Mouse (Mus musculus) CH12.LX (cell line): ENCODE results near the gene Slc4a3. TPM values are rescaled to one million over a fixed set of nuclear protein-coding genes. Genes with fewer than 3 reads are reported as not detected.

ENCODE experiments used
- DNase-seq: peaks from one replicate; pipeline ENCODE4 v3.0.0-alpha.2; 2013; ENCODE audit errors: extremely low read depth
- H3K27ac ChIP-seq: 2 replicates; pipeline ENCODE4 v1.5.1; 2012; ENCODE audit warnings: low read depth, mild to moderate bottlenecking, control low read depth, moderate library complexity; ENCODE audit not compliant: insufficient read depth
- H3K27me3 ChIP-seq: replicated peaks from 2 replicates; pipeline ENCODE3; 2012; ENCODE audit warnings: inconsistent platforms
- H3K36me3 ChIP-seq, 2 experiments: replicated peaks in 1 of 2; 2 replicates each; pipeline versions ENCODE3 to v1.6.1; 2012; ENCODE audit warnings: inconsistent platforms in 1 of 2, low read length in 1 of 2, mild to moderate bottlenecking in 1 of 2, mixed read lengths in 1 of 2, moderate library complexity in 1 of 2; ENCODE audit not compliant: control insufficient read depth in 1 of 2, insufficient read depth in 1 of 2
- H3K4me1 ChIP-seq, 2 experiments: 2 replicates each; pipeline ENCODE4 v1.6.1; 2012; ENCODE audit warnings: inconsistent platforms in 1 of 2, moderate library complexity in 1 of 2; ENCODE audit not compliant: insufficient read depth in 2 of 2, control insufficient read depth in 1 of 2
- H3K4me2 ChIP-seq: 2 replicates; pipeline ENCODE4 v1.6.1; 2012; ENCODE audit warnings: low read depth, mild to moderate bottlenecking, control low read depth; ENCODE audit not compliant: poor library complexity, insufficient read depth, severe bottlenecking
- H3K4me3 ChIP-seq, 3 experiments: fragments of 150-350 bp in 1 of 3; sonication (generic) in 1 of 3; replicated peaks in 1 of 3; 2 replicates each; pipeline versions ENCODE3 to v1.5.1; 2011 to 2012; ENCODE audit warnings: low read depth in 2 of 3, low read length in 2 of 3, mild to moderate bottlenecking in 2 of 3, moderate library complexity in 2 of 3, control low read depth in 1 of 3, improper control_type of control experiment in 1 of 3, inconsistent platforms in 1 of 3, mixed read lengths in 1 of 3; ENCODE audit not compliant: poor library complexity in 1 of 3
- H3K79me2 ChIP-seq: replicated peaks from 2 replicates; pipeline ENCODE4 v1.6.1; 2012; ENCODE audit warnings: mild to moderate bottlenecking, moderate library complexity; ENCODE audit not compliant: control insufficient read depth, poor library complexity, insufficient read depth, severe bottlenecking; ENCODE audit errors: extremely low read depth
- H3K9ac ChIP-seq: 2 replicates; pipeline ENCODE4 v1.6.1; 2012; ENCODE audit warnings: low read depth, mild to moderate bottlenecking, control low read depth, moderate library complexity; ENCODE audit not compliant: insufficient read depth
- H3K9me3 ChIP-seq: replicated peaks from 2 replicates; pipeline ENCODE3; 2012; ENCODE audit warnings: low read length, inconsistent platforms, mixed read lengths
- CHD1 ChIP-seq: IDR thresholded peaks from 2 replicates; pipeline ENCODE4 v1.6.1; 2012; ENCODE audit warnings: low read depth, low read length, improper control_type of control experiment, inconsistent platforms
- EP300 ChIP-seq: IDR thresholded peaks from 2 replicates; pipeline ENCODE4 v1.6.1; 2011; ENCODE audit warnings: low read length, improper control_type of control experiment
- GABPA ChIP-seq: IDR thresholded peaks from 2 replicates; pipeline ENCODE4 v1.6.1; 2012; ENCODE audit warnings: low read depth, low read length, improper control_type of control experiment, inconsistent platforms; ENCODE audit not compliant: insufficient replicate concordance
- JUN ChIP-seq: IDR thresholded peaks from 2 replicates; pipeline ENCODE4 v1.6.1; 2011; ENCODE audit warnings: low read depth, mild to moderate bottlenecking, low read length, improper control_type of control experiment, moderate library complexity; ENCODE audit not compliant: insufficient read depth
- MAZ ChIP-seq: IDR thresholded peaks from 2 replicates; pipeline ENCODE4 v1.6.1; 2012; ENCODE audit warnings: low read depth, mild to moderate bottlenecking, inconsistent platforms, low read length, improper control_type of control experiment, moderate library complexity
- MYC ChIP-seq: IDR thresholded peaks from 2 replicates; pipeline ENCODE4 v1.6.1; 2011; ENCODE audit warnings: low read depth, mild to moderate bottlenecking, improper control_type of control experiment, low read length
- POLR2A ChIP-seq: IDR thresholded peaks from 2 replicates; pipeline ENCODE4 v1.6.1; 2011; ENCODE audit warnings: low read depth, mild to moderate bottlenecking, improper control_type of control experiment, low read length
- POLR2AphosphoS2 ChIP-seq: IDR thresholded peaks from 2 replicates; pipeline ENCODE4 v1.6.1; 2011; ENCODE audit warnings: low read depth, low read length, improper control_type of control experiment
- SMC3 ChIP-seq: IDR thresholded peaks from 2 replicates; pipeline ENCODE4 v1.6.1; 2011; ENCODE audit warnings: low read depth, low read length, improper control_type of control experiment
- TBP ChIP-seq: conservative IDR thresholded peaks from 2 replicates; pipeline ENCODE4 v1.6.1; 2011; ENCODE audit warnings: low read depth, low read length, improper control_type of control experiment
- TCF12 ChIP-seq: IDR thresholded peaks from 2 replicates; pipeline ENCODE4 v1.6.1; 2014; ENCODE audit warnings: low read depth, mild to moderate bottlenecking, inconsistent platforms, low read length, improper control_type of control experiment
- ZC3H11A ChIP-seq: IDR thresholded peaks from 2 replicates; pipeline ENCODE4 v1.6.1; 2012; ENCODE audit warnings: low read depth, mild to moderate bottlenecking, inconsistent platforms, low read length, improper control_type of control experiment
- ZKSCAN1 ChIP-seq: IDR thresholded peaks from 2 replicates; pipeline ENCODE4 v1.6.1; 2012; ENCODE audit warnings: low read depth, inconsistent platforms, low read length, improper control_type of control experiment, borderline replicate concordance
- ZMIZ1 ChIP-seq: IDR thresholded peaks from 2 replicates; pipeline ENCODE4 v1.6.1; 2012; ENCODE audit warnings: low read depth, mild to moderate bottlenecking, inconsistent platforms, low read length, improper control_type of control experiment
- ZNF384 ChIP-seq: IDR thresholded peaks from 2 replicates; pipeline ENCODE4 v1.6.1; 2012; ENCODE audit warnings: low read depth, low read length, improper control_type of control experiment, inconsistent platforms
- dilution Hi-C: fragments of 300-500 bp; cut with MboI; formaldehyde crosslinking; loops from 2 replicates; pipeline ENCODE4 v1.14.3; 2020; ENCODE audit warnings: low sequenced_read_pairs; ENCODE audit not compliant: extremely low pct_unique_long_range_greater_than_20kb, extremely low pct_ligation_motif_present
- in situ Hi-C: fragments of 300-500 bp; cut with MboI; formaldehyde crosslinking; loops from 3 replicates; pipeline ENCODE4 v1.14.3; 2019; ENCODE audit warnings: low sequenced_read_pairs, low pct_ligation_motif_present, low pct_unique_long_range_greater_than_20kb, mixed read lengths
- polyA plus RNA-seq: library from polyadenylated mRNA; unstranded; fragments of >175 nt; gene quantifications from 2 replicates; pipeline ENCODE4 v1.2.1, GENCODE M21; 2012; ENCODE audit warnings: low read depth; ENCODE audit not compliant: insufficient read length
- total RNA-seq, 2 experiments: library from RNA; depleted of rRNA; stranded (reverse); fragments of 300-350 nt in 1 of 2; fragments of >200 nt in 1 of 2; gene quantifications; 2 replicates each; pipeline ENCODE4 v1.2.3; 2012 to 2014

Slc4a3 gene
- total and polyA plus RNA-seq, 3 experiments: 0.03 to 0.21 TPM; not detected in 1

GRCm38 (mm10) chr1:75610553-75610952 is 64.5 kb downstream of the Slc4a3 start:
- in situ Hi-C loops: no loop called here
- no peaks in the 10 kb centered on the region for H3K4me1 ChIP-seq
- H3K9ac ChIP-seq: no peak overlapping the region
- no peaks in the 10 kb centered on the region for H3K79me2 ChIP-seq
- H3K36me3 ChIP-seq: no peaks in the 10 kb centered on the region
- H3K4me2 ChIP-seq: no peak overlapping the region
- no peak overlapping the region for H3K27ac ChIP-seq
- no peak overlapping the region for H3K4me3 ChIP-seq
- DNase-seq: no peak
- peaks cover 5% of the 10 kb centered on the region for H3K9me3 ChIP-seq
- no peaks in the 10 kb centered on the region for H3K27me3 ChIP-seq
- dilution Hi-C loops: no loop called here
- TF ChIP-seq GABPA: no peak
- no peak for TF ChIP-seq MAZ
- TF ChIP-seq JUN: no peak
- no peak for TF ChIP-seq MYC
- no peak for TF ChIP-seq CHD1
- no peak for TF ChIP-seq POLR2AphosphoS2
- no peak for TF ChIP-seq TBP
- TF ChIP-seq ZMIZ1: no peak
- TF ChIP-seq EP300: no peak
- TF ChIP-seq ZNF384: no peak
- no peak for TF ChIP-seq ZC3H11A
- no peak for TF ChIP-seq POLR2A
- no peak for TF ChIP-seq SMC3
- TF ChIP-seq ZKSCAN1: no peak
- no peak for TF ChIP-seq TCF12

Other genes starting within 250 kb of the Slc4a3 start
- gene Dnpep, start 228.3 kb upstream of the Slc4a3 start, total RNA-seq (2012; rRNA removed): 67.3 and 73.8 TPM in 2 replicates
- gene Dnpep, start 228.3 kb upstream of the Slc4a3 start, total RNA-seq (2014; rRNA removed): 48.4 and 50.4 TPM in 2 replicates
- gene Dnpep, start 228.3 kb upstream of the Slc4a3 start, polyA plus RNA-seq: 35.0 and 39.8 TPM in 2 replicates
- 9.1 and 9.3 TPM in 2 replicates for gene Des, start 185.9 kb upstream of the Slc4a3 start, total RNA-seq (2012; rRNA removed)
- 10.0 and 11.7 TPM in 2 replicates for gene Des, start 185.9 kb upstream of the Slc4a3 start, total RNA-seq (2014; rRNA removed)
- gene Des, start 185.9 kb upstream of the Slc4a3 start, polyA plus RNA-seq: 18.9 and 20.9 TPM in 2 replicates
- 14.2 and 18.8 TPM in 2 replicates for gene Speg, start 171.0 kb upstream of the Slc4a3 start, total RNA-seq (2012; rRNA removed)
- gene Speg, start 171.0 kb upstream of the Slc4a3 start, total RNA-seq (2014; rRNA removed): 13.0 and 13.1 TPM in 2 replicates
- gene Speg, start 171.0 kb upstream of the Slc4a3 start, polyA plus RNA-seq: 30.7 and 31.7 TPM in 2 replicates
- 139 and 153 TPM in 2 replicates for gene Gmppa, start 110.3 kb upstream of the Slc4a3 start, total RNA-seq (2012; rRNA removed)
- gene Gmppa, start 110.3 kb upstream of the Slc4a3 start, total RNA-seq (2014; rRNA removed): 101 and 102 TPM in 2 replicates
- 126 and 131 TPM in 2 replicates for gene Gmppa, start 110.3 kb upstream of the Slc4a3 start, polyA plus RNA-seq
- not detected in 2 replicates for gene Asic4, start 95.8 kb upstream of the Slc4a3 start, total RNA-seq (2012; rRNA removed)
- not detected in 2 replicates for gene Asic4, start 95.8 kb upstream of the Slc4a3 start, total RNA-seq (2014; rRNA removed)
- gene Asic4, start 95.8 kb upstream of the Slc4a3 start, polyA plus RNA-seq: not detected in 2 replicates
- gene Chpf, start 67.0 kb upstream of the Slc4a3 start, total RNA-seq (2012; rRNA removed): 30.4 and 32.6 TPM in 2 replicates
- 14.6 and 14.8 TPM in 2 replicates for gene Chpf, start 67.0 kb upstream of the Slc4a3 start, total RNA-seq (2014; rRNA removed)
- 17.5 and 20.6 TPM in 2 replicates for gene Chpf, start 67.0 kb upstream of the Slc4a3 start, polyA plus RNA-seq
- gene Tmem198, start 66.7 kb upstream of the Slc4a3 start, total RNA-seq (2012; rRNA removed): 1.1 and 1.4 TPM in 2 replicates
- 0.51 and 0.81 TPM in 2 replicates for gene Tmem198, start 66.7 kb upstream of the Slc4a3 start, total RNA-seq (2014; rRNA removed)
- gene Tmem198, start 66.7 kb upstream of the Slc4a3 start, polyA plus RNA-seq: 0.80 and 0.90 TPM in 2 replicates
- 0.29 and 0.47 TPM in 2 replicates for gene Obsl1, start 39.8 kb upstream of the Slc4a3 start, total RNA-seq (2012; rRNA removed)
- gene Obsl1, start 39.8 kb upstream of the Slc4a3 start, total RNA-seq (2014; rRNA removed): not detected in 2 replicates
- gene Obsl1, start 39.8 kb upstream of the Slc4a3 start, polyA plus RNA-seq: 0.84 and 1.2 TPM in 2 replicates
- gene Inha, start 39.2 kb upstream of the Slc4a3 start, total RNA-seq (2012; rRNA removed): not detected in 2 replicates
- gene Inha, start 39.2 kb upstream of the Slc4a3 start, total RNA-seq (2014; rRNA removed): not detected in 2 replicates
- not detected in 2 replicates for gene Inha, start 39.2 kb upstream of the Slc4a3 start, polyA plus RNA-seq
- 16.9 and 17.3 TPM in 2 replicates for gene Stk11ip, start 24.7 kb upstream of the Slc4a3 start, total RNA-seq (2012; rRNA removed)
- gene Stk11ip, start 24.7 kb upstream of the Slc4a3 start, total RNA-seq (2014; rRNA removed): 11.6 and 16.0 TPM in 2 replicates
- 36.9 and 38.5 TPM in 2 replicates for gene Stk11ip, start 24.7 kb upstream of the Slc4a3 start, polyA plus RNA-seq